Mouse (Mus musculus): Measurements from ENCODE around the gene Cd44.

- TF ChIP-seq CTCF (IDR thresholded peaks at IDR 0.05; ENCODE audit: extremely low read depth, insufficient read length, insufficient replicate concordance, low read depth, low read length) (no peak), POLR2A (IDR thresholded peaks at IDR 0.05; ENCODE audit: low read depth, low read length) (no peak)
Observed at GRCm38 (mm10) chr2:102774700-102775099, 126.8 kb downstream of the Cd44 start.

Measured in small intestine, adult 2 months (tissue).